Mouse (Mus musculus) megakaryocyte, embryonic 14.5 days (primary cell): ENCODE measurements around the gene Zfp316.

ENCODE experiments used
- FLI1 ChIP-seq: IDR thresholded peaks from 2 replicates; pipeline ENCODE4 v1.6.1; 2012; ENCODE audit warnings: low read length, inconsistent platforms, mixed read lengths
- GATA1 ChIP-seq: IDR thresholded peaks from 3 replicates; pipeline ENCODE4 v1.6.1; 2012; ENCODE audit warnings: mixed read lengths, low read length, inconsistent platforms, borderline replicate concordance

DNA sequence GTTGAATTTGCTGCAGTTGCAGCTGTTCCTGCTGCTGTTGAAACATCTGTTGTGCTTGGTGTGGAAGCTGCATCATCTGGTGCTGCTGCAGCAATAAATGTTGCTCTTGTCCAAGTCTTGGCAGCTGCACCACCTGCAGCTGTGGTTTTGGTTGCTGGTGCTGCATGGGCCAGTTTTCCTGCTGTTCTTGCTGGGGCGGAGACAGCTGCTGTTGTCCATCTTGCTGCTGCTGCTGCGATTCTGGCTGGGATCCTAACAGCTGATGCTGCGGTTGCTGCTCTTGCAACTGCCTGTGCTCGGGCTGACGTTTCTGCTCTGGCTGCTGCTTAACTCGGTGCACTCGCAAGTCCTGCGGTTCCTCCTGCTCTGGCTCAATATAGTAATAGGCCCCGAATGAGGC is 19.5 kb upstream of the Zfp316 start:
- no peak for TF ChIP-seq GATA1
- TF ChIP-seq FLI1: no peak
